Mouse (Mus musculus): ENCODE measurements around the gene Aifm3. TPM values are rescaled to one million over a fixed set of nuclear protein-coding genes. Genes with fewer than 3 reads are reported as not detected.

Gene Aifm3
- polyA plus RNA-seq, 1 experiment from 2014 or later: 7.0 TPM

DNA sequence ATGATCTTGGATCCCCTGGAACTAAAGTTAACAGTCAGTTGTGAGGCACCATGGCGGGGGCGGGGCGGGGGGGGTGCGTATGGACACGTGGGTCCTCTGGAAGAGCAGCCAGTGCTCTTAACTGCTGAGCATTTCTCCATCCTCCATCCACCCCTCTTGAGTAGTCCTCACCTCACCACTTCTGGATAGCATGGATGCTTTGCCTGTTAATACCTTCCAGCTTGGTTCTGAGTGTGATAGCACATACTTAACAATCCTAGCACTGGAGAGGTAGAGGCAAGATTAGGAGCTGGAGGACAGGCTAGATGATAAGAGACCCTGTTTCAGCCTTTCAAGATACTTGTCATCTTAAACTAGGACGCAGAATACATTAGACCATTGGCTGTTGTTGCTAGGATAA is 16.9 kb upstream of the Aifm3 start:
- H3K36me3 ChIP-seq (ENCODE audit: control insufficient read depth, insufficient read depth, low read length): peaks cover 36% of the 10 kb centered on the region
- no peak for ATAC-seq
- H3K9me3 ChIP-seq (replicated peaks; ENCODE audit: control insufficient read depth, low read length): no peaks in the 10 kb centered on the region
- H3K4me2 ChIP-seq (ENCODE audit: low read length): no peak overlapping the region
- 94% methylated on average over 6 of the region's 6 CpGs for WGBS
- no peak overlapping the region for H3K4me3 ChIP-seq (ENCODE audit: low read depth, low read length)
- no peaks in the 10 kb centered on the region for H3K27me3 ChIP-seq (replicated peaks; ENCODE audit: control insufficient read depth, insufficient read depth, low read length)
- no peaks in the 10 kb centered on the region for H3K4me1 ChIP-seq (ENCODE audit: control insufficient read depth, insufficient read depth, low read length)
- DNase-seq (ENCODE audit: low spot score): no peak
- H3K27ac ChIP-seq (ENCODE audit: low read depth, low read length): no peak overlapping the region
- H3K9ac ChIP-seq (ENCODE audit: low read length): no peak overlapping the region

DNA sequence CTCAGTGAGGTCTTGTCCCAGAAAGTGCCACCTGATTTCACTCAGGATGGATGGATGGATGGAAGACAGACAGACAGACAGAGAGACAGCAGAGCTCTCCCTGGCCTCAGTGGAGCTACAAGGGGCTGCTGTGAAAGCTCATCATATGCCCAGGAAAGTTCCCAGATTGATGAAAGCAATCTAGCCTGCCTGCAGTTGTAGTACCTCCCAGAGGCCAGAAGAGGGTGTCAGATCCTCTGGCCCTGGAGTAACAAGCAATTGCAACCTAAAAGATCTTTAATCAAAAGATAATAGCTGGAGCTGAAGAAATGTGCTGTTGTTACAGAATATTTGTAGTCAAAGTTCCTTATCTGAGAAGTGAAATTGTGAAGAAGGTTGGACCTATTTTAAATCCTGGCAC is 15.3 kb upstream of the Aifm3 start:
- H3K4me3 ChIP-seq (ENCODE audit: low read depth, low read length): no peak overlapping the region
- H3K4me1 ChIP-seq (ENCODE audit: control insufficient read depth, insufficient read depth, low read length): 0 out of 2 replicates have a peak, but pooled peaks cover 2% of the 10 kb centered on the region
- peaks cover 35% of the 10 kb centered on the region for H3K36me3 ChIP-seq (ENCODE audit: control insufficient read depth, insufficient read depth, low read length)
- H3K9ac ChIP-seq (ENCODE audit: low read length): no peak overlapping the region
- no peak overlapping the region for H3K4me2 ChIP-seq (ENCODE audit: low read length)
- DNase-seq (ENCODE audit: low spot score): peak; percentile 53
- H3K27me3 ChIP-seq (replicated peaks; ENCODE audit: control insufficient read depth, insufficient read depth, low read length): no peaks in the 10 kb centered on the region
- H3K9me3 ChIP-seq (replicated peaks; ENCODE audit: control insufficient read depth, low read length): no peaks in the 10 kb centered on the region
- no peak for ATAC-seq
- no peak overlapping the region for H3K27ac ChIP-seq (ENCODE audit: low read depth, low read length)

GRCm38 (mm10) chr16:17474761-17475160 is 14.7 kb upstream of the Aifm3 start:
- H3K36me3 ChIP-seq (ENCODE audit: control insufficient read depth, insufficient read depth, low read length): peaks cover 28% of the 10 kb centered on the region
- ATAC-seq: no peak

GRCm38 (mm10) chr16:17475326-17475725 is 14.1 kb upstream of the Aifm3 start:
- no peaks in the 10 kb centered on the region for H3K9me3 ChIP-seq (replicated peaks; ENCODE audit: control insufficient read depth, low read length)
- H3K27ac ChIP-seq (ENCODE audit: low read depth, low read length): no peak overlapping the region
- H3K36me3 ChIP-seq (ENCODE audit: control insufficient read depth, insufficient read depth, low read length): peaks cover 23% of the 10 kb centered on the region
- no peaks in the 10 kb centered on the region for H3K27me3 ChIP-seq (replicated peaks; ENCODE audit: control insufficient read depth, insufficient read depth, low read length)
- 93% methylated on average over 4 of the region's 4 CpGs for WGBS
- DNase-seq (ENCODE audit: low spot score) (no peak), ATAC-seq (no peak)
- no peak overlapping the region for H3K9ac ChIP-seq (ENCODE audit: low read length)
- no peak overlapping the region for H3K4me2 ChIP-seq (ENCODE audit: low read length)
- H3K4me3 ChIP-seq (ENCODE audit: low read depth, low read length): no peak overlapping the region
- 0 out of 2 replicates have a peak, but pooled peaks cover 2% of the 10 kb centered on the region for H3K4me1 ChIP-seq (ENCODE audit: control insufficient read depth, insufficient read depth, low read length)

More at GRCm38 (mm10) chr16:17474761-17475160, 14.7 kb upstream of the Aifm3 start:
- no peaks in the 10 kb centered on the region for H3K27me3 ChIP-seq (replicated peaks; ENCODE audit: control insufficient read depth, insufficient read depth, low read length)
- WGBS: 72% methylated on average over 2 of the region's 2 CpGs
- H3K4me2 ChIP-seq (ENCODE audit: low read length): no peak overlapping the region
- no peak overlapping the region for H3K4me3 ChIP-seq (ENCODE audit: low read depth, low read length)
- no peak for DNase-seq (ENCODE audit: low spot score)
- H3K9me3 ChIP-seq (replicated peaks; ENCODE audit: control insufficient read depth, low read length): no peaks in the 10 kb centered on the region
- no peak overlapping the region for H3K27ac ChIP-seq (ENCODE audit: low read depth, low read length)
- H3K4me1 ChIP-seq (ENCODE audit: control insufficient read depth, insufficient read depth, low read length): 0 out of 2 replicates have a peak, but pooled peaks cover 2% of the 10 kb centered on the region
- H3K9ac ChIP-seq (ENCODE audit: low read length): no peak overlapping the region

- no peak overlapping the region for H3K4me2 ChIP-seq (ENCODE audit: low read length)
- no peaks in the 10 kb centered on the region for H3K27me3 ChIP-seq (replicated peaks; ENCODE audit: control insufficient read depth, insufficient read depth, low read length)
- H3K9me3 ChIP-seq (replicated peaks; ENCODE audit: control insufficient read depth, low read length): no peaks in the 10 kb centered on the region
- H3K4me1 ChIP-seq (ENCODE audit: control insufficient read depth, insufficient read depth, low read length): 0 out of 2 replicates have a peak, but pooled peaks cover 2% of the 10 kb centered on the region
- no peak for DNase-seq (ENCODE audit: low spot score)
- no peak overlapping the region for H3K4me3 ChIP-seq (ENCODE audit: low read depth, low read length)
- WGBS: 81% methylated on average over 4 of the region's 4 CpGs
- H3K9ac ChIP-seq (ENCODE audit: low read length): no peak overlapping the region
- no peak overlapping the region for H3K27ac ChIP-seq (ENCODE audit: low read depth, low read length)
- no peak for ATAC-seq
- H3K36me3 ChIP-seq (ENCODE audit: control insufficient read depth, insufficient read depth, low read length): peaks cover 16% of the 10 kb centered on the region; the same call in 1 of the 2 replicates
Observed at GRCm38 (mm10) chr16:17478331-17478943, 11.0 kb upstream of the Aifm3 start.

DNA sequence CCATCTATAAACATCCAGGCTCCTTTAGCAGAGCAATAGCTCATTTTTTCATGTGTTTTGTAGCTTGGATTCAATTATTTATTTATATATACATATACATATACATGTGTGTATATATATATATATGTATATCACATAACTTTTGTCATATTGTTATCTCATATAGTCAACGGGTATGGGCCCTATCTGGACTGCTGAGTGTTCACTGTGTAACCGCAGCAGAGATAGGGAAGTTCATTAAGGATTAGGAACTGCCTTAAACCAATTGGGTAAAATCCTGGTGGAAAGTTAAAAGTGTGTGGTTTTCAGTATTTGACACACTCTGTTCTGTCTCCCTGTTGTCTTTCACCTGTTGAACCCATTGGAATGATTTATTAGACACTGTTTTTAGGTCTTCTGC is 7.9 kb upstream of the Aifm3 start:
- no peaks in the 10 kb centered on the region for H3K9me3 ChIP-seq (replicated peaks; ENCODE audit: control insufficient read depth, low read length)
- H3K4me2 ChIP-seq (ENCODE audit: low read length): no peak overlapping the region
- 89% methylated on average over 2 of the region's 2 CpGs for WGBS
- no peaks in the 10 kb centered on the region for H3K27me3 ChIP-seq (replicated peaks; ENCODE audit: control insufficient read depth, insufficient read depth, low read length)
- 0 out of 2 replicates have a peak, but pooled peaks cover 2% of the 10 kb centered on the region for H3K4me1 ChIP-seq (ENCODE audit: control insufficient read depth, insufficient read depth, low read length)
- H3K27ac ChIP-seq (ENCODE audit: low read depth, low read length): no peak overlapping the region
- peaks cover 43% of the 10 kb centered on the region for H3K36me3 ChIP-seq (ENCODE audit: control insufficient read depth, insufficient read depth, low read length)
- H3K4me3 ChIP-seq (ENCODE audit: low read depth, low read length): no peak overlapping the region
- ATAC-seq (no peak), DNase-seq (ENCODE audit: low spot score) (no peak)
- no peak overlapping the region for H3K9ac ChIP-seq (ENCODE audit: low read length)

DNA sequence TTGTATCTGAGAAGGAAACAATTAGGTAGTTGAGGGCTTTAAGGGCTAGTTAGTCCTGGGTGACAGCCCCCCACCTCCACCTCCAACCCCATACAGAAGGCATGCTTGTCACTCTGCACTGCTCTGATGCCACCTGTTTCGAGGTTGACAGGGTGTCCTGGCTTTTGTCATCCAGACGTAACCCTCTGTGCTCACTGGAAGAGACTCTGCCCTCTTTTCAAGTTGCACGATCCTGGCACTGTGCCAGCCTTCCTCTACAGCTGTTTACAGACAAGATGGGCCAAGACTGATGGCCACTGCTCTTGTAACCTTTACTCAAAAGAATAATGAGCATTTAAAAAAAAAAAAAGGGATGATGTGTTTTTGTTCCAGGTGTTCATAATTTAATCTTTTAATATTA is 2.9 kb upstream of the Aifm3 start:
- H3K36me3 ChIP-seq (ENCODE audit: control insufficient read depth, insufficient read depth, low read length): peaks cover 50% of the 10 kb centered on the region
- DNase-seq (ENCODE audit: low spot score) (peak; percentile 44), ATAC-seq (no peak)
- H3K27ac ChIP-seq (ENCODE audit: low read depth, low read length): no peak overlapping the region
- WGBS: 31% methylated on average over 3 of the region's 3 CpGs
- H3K4me1 ChIP-seq (ENCODE audit: control insufficient read depth, insufficient read depth, low read length): peaks cover 9% of the 10 kb centered on the region; the same call in 1 of the 2 replicates
- H3K27me3 ChIP-seq (replicated peaks; ENCODE audit: control insufficient read depth, insufficient read depth, low read length): peaks cover 10% of the 10 kb centered on the region; the same call in 1 of the 2 replicates
- H3K9ac ChIP-seq (ENCODE audit: low read length): no peak overlapping the region
- H3K9me3 ChIP-seq (replicated peaks; ENCODE audit: control insufficient read depth, low read length): no peaks in the 10 kb centered on the region
- no peak overlapping the region for H3K4me2 ChIP-seq (ENCODE audit: low read length)
- no peak overlapping the region for H3K4me3 ChIP-seq (ENCODE audit: low read depth, low read length)

DNA sequence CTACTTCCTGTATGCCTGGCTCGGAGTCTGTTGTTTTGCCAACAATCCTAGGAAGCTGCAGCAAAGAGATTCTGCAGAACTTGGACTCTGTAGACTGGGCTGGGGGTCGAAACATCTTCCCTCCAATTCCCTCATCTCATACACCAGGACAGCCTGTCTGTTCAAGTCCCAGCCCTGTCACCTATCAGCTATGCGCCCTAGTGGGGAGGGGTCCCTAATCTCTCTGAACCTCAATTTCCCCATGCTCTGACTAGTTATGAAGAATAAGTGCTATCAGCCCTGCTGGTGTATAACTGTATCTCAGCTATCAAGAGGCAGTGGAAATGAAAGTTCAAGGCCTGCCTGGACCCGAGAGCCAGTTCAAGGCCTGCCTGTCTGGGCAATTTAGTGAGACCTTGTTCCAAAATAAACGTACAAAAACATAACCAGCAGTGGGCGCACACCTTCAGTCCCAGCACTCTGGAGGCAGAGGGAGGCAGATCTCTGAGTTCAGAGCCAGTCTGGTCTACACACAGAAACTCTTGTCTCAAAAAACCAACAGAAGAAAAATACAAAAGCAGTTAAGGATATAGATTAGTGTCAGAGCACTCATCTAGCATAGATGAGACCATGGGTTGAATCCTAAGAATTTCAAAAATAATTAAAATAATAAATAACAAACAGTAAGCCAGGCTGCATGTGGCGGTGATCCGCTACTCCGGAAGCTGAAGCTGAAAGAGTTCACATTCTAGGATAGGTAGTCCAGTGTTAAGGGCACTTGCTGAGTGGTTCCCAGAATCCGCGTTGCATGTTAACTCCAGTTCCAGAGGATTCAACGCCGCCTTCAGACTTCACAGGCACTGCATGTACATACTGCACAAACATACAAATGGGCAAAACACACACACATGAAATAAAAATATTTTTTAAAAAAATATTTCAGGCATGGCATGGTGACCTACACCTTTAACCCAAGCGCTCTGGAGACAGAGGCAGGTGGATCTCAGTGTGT is 638 bp upstream of the Aifm3 start:
- WGBS: 46% methylated on average over 14 of the region's 14 CpGs
- Histone ChIP-seq H3K4me2 (ENCODE audit: low read length) (peak overlapping the region; percentile 85), H3K9ac (ENCODE audit: low read length) (peak overlapping the region; percentile 70), H3K9me3 (replicated peaks; ENCODE audit: control insufficient read depth, low read length) (no peaks in the 10 kb centered on the region), H3K4me1 (ENCODE audit: control insufficient read depth, insufficient read depth, low read length) (peaks cover 9% of the 10 kb centered on the region; the same call in 1 of the 2 replicates), H3K36me3 (ENCODE audit: control insufficient read depth, insufficient read depth, low read length) (peaks cover 40% of the 10 kb centered on the region), H3K27me3 (replicated peaks; ENCODE audit: control insufficient read depth, insufficient read depth, low read length) (peaks cover 10% of the 10 kb centered on the region; the same call in 1 of the 2 replicates), H3K27ac (ENCODE audit: low read depth, low read length) (no peak overlapping the region), H3K4me3 (ENCODE audit: low read depth, low read length) (peak overlapping the region; percentile 39)
- ATAC-seq: peak; percentile 24
- DNase-seq (ENCODE audit: low spot score): peak; percentile 20
